Mouse (Mus musculus) megakaryocyte, embryonic 14.5 days (primary cell): Measurements from ENCODE around the gene Jakmip3. TPM values are rescaled to one million over a fixed set of nuclear protein-coding genes. Genes with fewer than 3 reads are reported as not detected.

Experiments
- H3K27me3 ChIP-seq: replicated peaks from 2 replicates; pipeline ENCODE3; 2012; ENCODE audit warnings: inconsistent platforms
- H3K36me3 ChIP-seq: replicated peaks from 2 replicates; pipeline ENCODE3; 2012; ENCODE audit warnings: low read length, inconsistent platforms, mixed read lengths
- H3K4me1 ChIP-seq: 2 replicates; pipeline ENCODE4 v1.6.1; 2012; ENCODE audit warnings: inconsistent platforms
- H3K4me3 ChIP-seq: replicated peaks from 2 replicates; pipeline ENCODE3; 2012; ENCODE audit warnings: moderate library complexity, mild to moderate bottlenecking, inconsistent platforms
- H3K9me3 ChIP-seq: 2 replicates; pipeline ENCODE4 v1.6.1; 2012; ENCODE audit warnings: inconsistent platforms
- FLI1 ChIP-seq: IDR thresholded peaks from 2 replicates; pipeline ENCODE4 v1.6.1; 2012; ENCODE audit warnings: low read length, inconsistent platforms, mixed read lengths
- GATA1 ChIP-seq: IDR thresholded peaks from 3 replicates; pipeline ENCODE4 v1.6.1; 2012; ENCODE audit warnings: mixed read lengths, low read length, inconsistent platforms, borderline replicate concordance
- polyA plus RNA-seq: library from polyadenylated mRNA; stranded (reverse); fragments of >175 nt; gene quantifications from 2 replicates; pipeline ENCODE4 v1.2.3, GENCODE M21; 2012; ENCODE audit warnings: low replicate concordance; ENCODE audit not compliant: insufficient read depth

Gene Jakmip3
- polyA plus RNA-seq, 1 experiment = not detected

- H3K36me3 ChIP-seq = no peaks in the 10 kb centered on the region
Observed at GRCm38 (mm10) chr7:139092676-139093075, 152.1 kb downstream of the Jakmip3 start.

GRCm38 (mm10) chr7:139093124-139093523 is 152.6 kb downstream of the Jakmip3 start:
- H3K9me3 ChIP-seq = no peaks in the 10 kb centered on the region
- H3K36me3 ChIP-seq = no peaks in the 10 kb centered on the region
- H3K4me1 ChIP-seq = no peaks in the 10 kb centered on the region
- H3K27me3 ChIP-seq = peaks cover 94% of the 10 kb centered on the region
- H3K4me3 ChIP-seq = no peak overlapping the region
- TF ChIP-seq FLI1 (no peak), GATA1 (no peak)

More at GRCm38 (mm10) chr7:139092676-139093075, 152.1 kb downstream of the Jakmip3 start:
- Histone ChIP-seq H3K27me3 (peaks cover 94% of the 10 kb centered on the region), H3K4me3 (no peak overlapping the region), H3K4me1 (no peaks in the 10 kb centered on the region), H3K9me3 (no peaks in the 10 kb centered on the region)
- TF ChIP-seq FLI1 (no peak), GATA1 (no peak)

GRCm38 (mm10) chr7:139093781-139094180 is 153.3 kb downstream of the Jakmip3 start:
- Histone ChIP-seq H3K36me3 (no peaks in the 10 kb centered on the region), H3K4me3 (no peak overlapping the region), H3K27me3 (peaks cover 94% of the 10 kb centered on the region), H3K4me1 (no peaks in the 10 kb centered on the region), H3K9me3 (no peaks in the 10 kb centered on the region)
- TF ChIP-seq GATA1 = no peak
- TF ChIP-seq FLI1 = no peak

- H3K27me3 ChIP-seq = peaks cover 93% of the 10 kb centered on the region
- no peaks in the 10 kb centered on the region for H3K9me3 ChIP-seq
- H3K36me3 ChIP-seq = no peaks in the 10 kb centered on the region
- TF ChIP-seq GATA1 = no peak
- TF ChIP-seq FLI1 = no peak
- no peak overlapping the region for H3K4me3 ChIP-seq
- H3K4me1 ChIP-seq = no peaks in the 10 kb centered on the region
Observed at GRCm38 (mm10) chr7:139094761-139095160, 154.2 kb downstream of the Jakmip3 start.

GRCm38 (mm10) chr7:139095282-139095681 is 154.8 kb downstream of the Jakmip3 start:
- Histone ChIP-seq H3K27me3 (peaks cover 93% of the 10 kb centered on the region), H3K9me3 (no peaks in the 10 kb centered on the region), H3K4me3 (no peak overlapping the region), H3K4me1 (no peaks in the 10 kb centered on the region), H3K36me3 (no peaks in the 10 kb centered on the region)
- TF ChIP-seq FLI1 (no peak), GATA1 (no peak)

GRCm38 (mm10) chr7:139096399-139096798 is 155.9 kb downstream of the Jakmip3 start:
- Histone ChIP-seq H3K9me3 (no peaks in the 10 kb centered on the region), H3K27me3 (peaks cover 92% of the 10 kb centered on the region)
- TF ChIP-seq GATA1 = no peak
- TF ChIP-seq FLI1 = no peak

GRCm38 (mm10) chr7:139100531-139101095 is 160.1 kb downstream of the Jakmip3 start:
- Histone ChIP-seq H3K9me3 (no peaks in the 10 kb centered on the region), H3K27me3 (peaks cover 89% of the 10 kb centered on the region), H3K36me3 (no peaks in the 10 kb centered on the region), H3K4me3 (no peak overlapping the region), H3K4me1 (no peaks in the 10 kb centered on the region)
- TF ChIP-seq FLI1 (no peak), GATA1 (no peak)

More at GRCm38 (mm10) chr7:139096399-139096798, 155.9 kb downstream of the Jakmip3 start:
- Histone ChIP-seq H3K36me3 (no peaks in the 10 kb centered on the region), H3K4me3 (no peak overlapping the region), H3K4me1 (no peaks in the 10 kb centered on the region)

- Histone ChIP-seq H3K4me3 (no peak overlapping the region), H3K27me3 (peaks cover 89% of the 10 kb centered on the region), H3K36me3 (no peaks in the 10 kb centered on the region), H3K9me3 (no peaks in the 10 kb centered on the region), H3K4me1 (no peaks in the 10 kb centered on the region)
- TF ChIP-seq FLI1 = no peak
- no peak for TF ChIP-seq GATA1
Observed at GRCm38 (mm10) chr7:139101286-139101804, 160.8 kb downstream of the Jakmip3 start.

- H3K4me1 ChIP-seq = no peaks in the 10 kb centered on the region
- TF ChIP-seq FLI1 = no peak
- no peak for TF ChIP-seq GATA1
- H3K9me3 ChIP-seq = no peaks in the 10 kb centered on the region
- H3K4me3 ChIP-seq = no peak overlapping the region
- H3K27me3 ChIP-seq = peaks cover 89% of the 10 kb centered on the region
- H3K36me3 ChIP-seq = no peaks in the 10 kb centered on the region
Observed at GRCm38 (mm10) chr7:139101826-139102225, 161.3 kb downstream of the Jakmip3 start.

GRCm38 (mm10) chr7:139103960-139104381 is 163.4 kb downstream of the Jakmip3 start:
- Histone ChIP-seq H3K27me3 (peaks cover 89% of the 10 kb centered on the region), H3K9me3 (no peaks in the 10 kb centered on the region), H3K36me3 (no peaks in the 10 kb centered on the region), H3K4me1 (no peaks in the 10 kb centered on the region), H3K4me3 (no peak overlapping the region)
- TF ChIP-seq GATA1 (no peak), FLI1 (no peak)

- peaks cover 85% of the 10 kb centered on the region for H3K27me3 ChIP-seq
- H3K9me3 ChIP-seq = no peaks in the 10 kb centered on the region
- TF ChIP-seq FLI1 (no peak), GATA1 (no peak)
- no peaks in the 10 kb centered on the region for H3K4me1 ChIP-seq
- no peak overlapping the region for H3K4me3 ChIP-seq
- no peaks in the 10 kb centered on the region for H3K36me3 ChIP-seq
Observed at GRCm38 (mm10) chr7:139105076-139105475, 164.5 kb downstream of the Jakmip3 start.
